Mouse (Mus musculus) neural tube, embryonic 11.5 days (tissue): ENCODE results near the gene Nme7. TPM values are rescaled to one million over a fixed set of nuclear protein-coding genes. Genes with fewer than 3 reads are reported as not detected.

Experiments used
- ATAC-seq: fragments of 200-750 bp; cut with Nextera tagmentation; 2 replicates; pipeline ENCODE4 v1.8.0; 2017; ENCODE audit warnings: moderate number of reproducible peaks, mild to moderate bottlenecking, moderate TSS enrichment, moderate library complexity; ENCODE audit not compliant: insufficient read depth, low FRiP score, low TSS enrichment
- DNase-seq: peaks from one replicate; pipeline ENCODE4 v3.0.0-alpha.2; 2015; ENCODE audit warnings: low spot score
- H3K27ac ChIP-seq: fragments of 300-500 bp; sonication (generic); 2 replicates; pipeline ENCODE4 v1.5.1; 2014; ENCODE audit warnings: low read depth, mild to moderate bottlenecking, low read length
- H3K27me3 ChIP-seq: fragments of 300-500 bp; sonication (generic); 2 replicates; pipeline ENCODE4 v1.6.1; 2014; ENCODE audit warnings: mild to moderate bottlenecking, low read length, mixed read lengths; ENCODE audit not compliant: control insufficient read depth, insufficient read depth
- H3K36me3 ChIP-seq: fragments of 300-500 bp; sonication (generic); 2 replicates; pipeline ENCODE4 v1.6.1; 2014; ENCODE audit warnings: mild to moderate bottlenecking, low read length, moderate library complexity, mixed read lengths; ENCODE audit not compliant: control insufficient read depth, insufficient read depth
- H3K4me1 ChIP-seq: fragments of 300-500 bp; sonication (generic); 2 replicates; pipeline ENCODE4 v1.6.1; 2014; ENCODE audit warnings: low read length, mixed read lengths; ENCODE audit not compliant: control insufficient read depth, insufficient read depth
- H3K4me2 ChIP-seq: fragments of 300-500 bp; sonication (generic); 2 replicates; pipeline ENCODE4 v1.6.1; 2014; ENCODE audit warnings: low read depth, mild to moderate bottlenecking, moderate library complexity
- H3K4me3 ChIP-seq: fragments of 300-500 bp; sonication (generic); 2 replicates; pipeline ENCODE4 v1.5.1; 2014; ENCODE audit warnings: low read depth, low read length
- H3K9ac ChIP-seq: fragments of 300-500 bp; sonication (generic); 2 replicates; pipeline ENCODE4 v1.6.1; 2014; ENCODE audit warnings: mild to moderate bottlenecking, low read length
- H3K9me3 ChIP-seq: fragments of 300-500 bp; sonication (generic); 2 replicates; pipeline ENCODE4 v1.6.1; 2016; ENCODE audit warnings: low read length; ENCODE audit not compliant: control insufficient read depth
- WGBS: fragments of 180-500 bp; shearing (Covaris S2); extraction: QIAGEN DNeasy Blood & Tissue Kit; methylation state at CpG from one replicate; pipeline ENCODE4 v1.1.7; 2014; 5-methylcytosine and 5-hydroxymethylcytosine counted together
- polyA plus RNA-seq: library from polyadenylated mRNA; unstranded; fragments of >200 nt; fragmentation: Nextera tagmentation; extraction: Ambion mirVana; gene quantifications from 2 replicates; pipeline ENCODE4 v1.2.1, GENCODE M21; 2014

The Nme7 gene
- 32.4 and 35.4 TPM in 2 replicates for polyA plus RNA-seq

DNA sequence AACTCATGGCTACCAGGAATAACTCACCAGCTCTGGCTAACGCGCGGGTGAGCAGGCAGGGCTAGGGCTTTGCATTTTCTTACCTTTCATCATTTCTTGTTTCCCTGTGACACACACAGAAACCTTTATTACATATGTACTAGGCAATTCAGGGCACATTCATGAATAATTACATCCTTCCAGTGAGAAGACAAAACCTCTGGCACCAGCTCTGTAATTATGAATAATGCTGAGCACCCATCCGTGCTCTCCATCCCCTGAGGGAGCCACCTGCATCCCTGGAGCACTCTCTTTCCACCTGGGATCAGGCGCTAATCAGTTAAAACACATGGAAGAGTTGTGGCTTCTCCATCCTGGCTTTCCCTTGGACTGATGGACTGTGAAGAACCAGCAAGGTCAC is at the start of gene Nme7:
TSS of gene Nme7 (plus strand) at position 301 of the 400 bp plus-strand sequence.
- no peak within 1 kb of the TSS for H3K4me3 ChIP-seq
- no peaks in the 10 kb centered on the region for H3K4me1 ChIP-seq
- ATAC-seq (no peak), DNase-seq (no peak)
- H3K9me3 ChIP-seq = no peaks in the 10 kb centered on the region
- H3K9ac ChIP-seq = no peak within 1 kb of the TSS
- H3K36me3 ChIP-seq = peaks cover 8% of the 10 kb centered on the region
- no peak within 1 kb of the TSS for H3K4me2 ChIP-seq
- WGBS = 89% methylated on average over 5 of the region's 5 CpGs
- no peaks in the 10 kb centered on the region for H3K27me3 ChIP-seq
- no peak within 1 kb of the TSS for H3K27ac ChIP-seq

DNA sequence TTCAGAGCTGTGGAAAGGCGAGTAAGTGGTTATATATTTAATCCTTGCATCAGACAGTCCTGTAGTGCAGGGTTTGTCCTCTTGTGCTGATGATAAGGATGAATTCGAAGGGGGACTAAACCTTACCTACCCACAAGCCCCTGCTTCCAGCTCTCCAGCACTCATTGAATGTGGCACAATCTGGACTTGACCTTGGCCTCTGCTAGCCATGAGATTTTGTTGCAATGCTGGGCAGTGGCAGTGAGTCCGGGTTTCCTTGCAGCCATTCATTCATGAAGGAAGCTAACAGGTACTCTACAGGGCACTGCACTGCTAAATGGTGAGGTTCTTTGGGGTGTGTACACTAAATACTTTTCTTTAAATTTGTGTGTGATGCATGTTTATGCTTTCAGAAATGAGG is 49.1 kb upstream of the Nme7 start:
- 77% methylated on average over 3 of the region's 3 CpGs for WGBS
- no peak for DNase-seq
- no peaks in the 10 kb centered on the region for H3K4me1 ChIP-seq
- H3K27ac ChIP-seq = no peak overlapping the region
- no peak overlapping the region for H3K4me3 ChIP-seq
- no peak overlapping the region for H3K4me2 ChIP-seq
- no peak overlapping the region for H3K9ac ChIP-seq
- H3K9me3 ChIP-seq = no peaks in the 10 kb centered on the region
- no peaks in the 10 kb centered on the region for H3K27me3 ChIP-seq
- ATAC-seq = no peak
- peaks cover 2% of the 10 kb centered on the region; the same call in 1 of the 2 replicates for H3K36me3 ChIP-seq

DNA sequence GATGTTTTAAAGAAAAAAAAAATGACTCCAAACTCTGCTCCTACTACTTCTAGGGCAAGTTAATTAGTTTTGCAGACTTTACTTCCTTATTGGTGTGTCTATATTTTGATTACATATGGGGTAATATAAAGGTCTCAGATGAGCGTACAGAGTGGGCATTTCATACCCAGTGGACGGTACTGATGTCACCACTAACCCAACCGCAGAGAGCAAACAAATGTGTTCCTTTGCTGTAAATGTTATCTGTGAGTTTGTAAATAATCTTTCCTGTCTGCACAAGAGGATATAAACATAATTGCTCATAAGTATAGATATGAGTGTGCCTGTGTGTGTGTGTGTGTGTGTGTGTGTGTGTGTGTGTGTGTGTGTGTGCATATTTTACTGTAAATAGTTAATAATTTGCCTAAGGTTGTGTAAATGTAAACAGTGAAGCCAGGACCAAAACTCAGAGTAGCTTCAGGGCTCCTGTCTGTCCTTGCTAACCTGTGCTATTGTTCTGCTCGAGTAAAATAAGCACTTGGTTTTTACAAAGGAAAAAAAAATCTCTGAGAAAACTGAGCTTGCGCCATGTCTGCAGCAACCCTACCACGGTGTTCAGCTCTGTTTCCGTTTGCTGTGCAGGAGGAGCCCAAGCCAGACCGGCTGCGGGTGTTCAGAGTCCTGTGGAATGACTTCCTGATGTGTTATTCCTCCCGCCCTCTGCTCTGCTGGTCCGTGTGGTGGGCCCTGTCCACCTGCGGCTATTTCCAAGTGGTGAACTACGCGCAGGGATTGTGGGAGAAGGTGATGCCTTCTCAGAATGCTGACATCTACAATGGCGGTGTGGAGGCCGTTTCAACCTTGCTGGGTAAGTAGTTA is 43.5 kb upstream of the Nme7 start:
- no peak overlapping the region for H3K4me2 ChIP-seq
- no peak for DNase-seq
- no peak overlapping the region for H3K4me3 ChIP-seq
- no peak overlapping the region for H3K27ac ChIP-seq
- H3K4me1 ChIP-seq = no peaks in the 10 kb centered on the region
- ATAC-seq = no peak
- H3K36me3 ChIP-seq = peaks cover 6% of the 10 kb centered on the region
- H3K9me3 ChIP-seq = no peaks in the 10 kb centered on the region
- 86% methylated on average over 16 of the region's 16 CpGs for WGBS
- no peaks in the 10 kb centered on the region for H3K27me3 ChIP-seq
- H3K9ac ChIP-seq = no peak overlapping the region

- Histone ChIP-seq H3K9me3 (no peaks in the 10 kb centered on the region), H3K36me3 (peaks cover 6% of the 10 kb centered on the region), H3K9ac (no peak overlapping the region), H3K27me3 (no peaks in the 10 kb centered on the region), H3K27ac (no peak overlapping the region), H3K4me1 (no peaks in the 10 kb centered on the region), H3K4me2 (no peak overlapping the region), H3K4me3 (no peak overlapping the region)
- 92% methylated on average over 7 of the region's 7 CpGs for WGBS
- DNase-seq (no peak), ATAC-seq (no peak)
Observed at GRCm38 (mm10) chr1:164261553-164261952, 42.4 kb upstream of the Nme7 start.

DNA sequence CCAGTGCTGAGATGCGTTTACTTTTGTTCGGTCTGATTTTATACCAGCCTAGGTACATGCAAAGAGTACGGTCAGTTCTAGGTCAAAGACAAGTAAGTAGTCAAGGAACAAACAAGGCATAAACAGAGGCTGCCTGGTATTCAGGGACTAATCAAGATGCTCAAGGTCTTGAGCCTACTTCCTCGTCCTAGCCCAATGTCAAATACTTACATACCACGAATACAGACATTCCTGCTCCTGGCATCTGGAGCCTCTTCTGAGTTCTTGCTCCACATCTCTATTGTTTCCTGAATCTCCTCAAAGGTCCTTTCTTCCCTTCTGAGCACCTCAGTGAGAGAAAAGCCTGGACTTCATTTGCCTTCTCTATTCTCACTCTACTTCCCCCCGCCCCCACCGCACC is 33.0 kb upstream of the Nme7 start:
- H3K4me3 ChIP-seq = no peak overlapping the region
- no peak overlapping the region for H3K4me2 ChIP-seq
- no peak overlapping the region for H3K27ac ChIP-seq
- H3K36me3 ChIP-seq = no peaks in the 10 kb centered on the region
- no peaks in the 10 kb centered on the region for H3K4me1 ChIP-seq
- no peak for DNase-seq
- H3K9ac ChIP-seq = no peak overlapping the region
- ATAC-seq = no peak
- H3K27me3 ChIP-seq = no peaks in the 10 kb centered on the region
- WGBS = 92% methylated on average over 7 of the region's 7 CpGs
- H3K9me3 ChIP-seq = no peaks in the 10 kb centered on the region

GRCm38 (mm10) chr1:164273659-164274058 is 30.3 kb upstream of the Nme7 start:
- H3K4me2 ChIP-seq = no peak overlapping the region
- no peak overlapping the region for H3K9ac ChIP-seq
- H3K4me3 ChIP-seq = no peak overlapping the region
- no peak overlapping the region for H3K27ac ChIP-seq
- H3K9me3 ChIP-seq = no peaks in the 10 kb centered on the region
- WGBS = 58% methylated on average over 6 of the region's 6 CpGs
- H3K27me3 ChIP-seq = no peaks in the 10 kb centered on the region
- no peak for ATAC-seq
- H3K4me1 ChIP-seq = no peaks in the 10 kb centered on the region
- no peaks in the 10 kb centered on the region for H3K36me3 ChIP-seq
- DNase-seq = no peak

- Histone ChIP-seq H3K27ac (no peak within 1 kb of the TSS), H3K9me3 (no peaks in the 10 kb centered on the region), H3K4me2 (peak within 1 kb of the TSS; percentile 81), H3K9ac (peak within 1 kb of the TSS; percentile 64), H3K27me3 (no peaks in the 10 kb centered on the region), H3K4me1 (no peaks in the 10 kb centered on the region), H3K4me3 (peak within 1 kb of the TSS; percentile 61), H3K36me3 (no peaks in the 10 kb centered on the region)
- DNase-seq (peak; percentile 93), ATAC-seq (peak; percentile 99)
- under 1% methylated on average over 31 of the region's 31 CpGs for WGBS
Observed at GRCm38 (mm10) chr1:164275455-164275954, 28.4 kb upstream of the Nme7 start, which contains the start of gene Ccdc181. TSS of gene Ccdc181 (plus strand) at chr1:164275585.

DNA sequence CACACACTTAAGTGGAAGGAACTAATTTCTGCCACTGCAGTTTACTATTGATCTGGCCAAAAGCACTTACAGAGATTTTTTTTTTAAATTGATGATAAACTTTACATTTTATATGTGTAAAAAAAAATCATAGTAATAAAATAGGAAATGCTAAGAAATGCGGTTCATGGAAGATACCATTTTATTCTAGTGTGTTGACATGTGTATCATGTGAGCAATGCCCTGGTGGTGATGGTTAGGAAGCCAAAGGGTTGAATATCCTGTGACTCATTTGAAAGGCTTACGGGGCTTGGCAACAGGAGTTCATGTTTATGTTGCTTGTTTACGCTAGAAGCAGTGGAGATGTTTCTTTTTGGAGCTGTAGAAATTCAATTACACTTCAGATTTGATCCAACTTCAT is 27.4 kb upstream of the Nme7 start:
- Histone ChIP-seq H3K9me3 (no peaks in the 10 kb centered on the region), H3K27ac (no peak overlapping the region), H3K36me3 (no peaks in the 10 kb centered on the region), H3K4me3 (no peak overlapping the region), H3K4me1 (no peaks in the 10 kb centered on the region), H3K9ac (no peak overlapping the region), H3K27me3 (no peaks in the 10 kb centered on the region), H3K4me2 (no peak overlapping the region)
- 93% methylated on average over 3 of the region's 3 CpGs for WGBS
- DNase-seq (no peak), ATAC-seq (no peak)

DNA sequence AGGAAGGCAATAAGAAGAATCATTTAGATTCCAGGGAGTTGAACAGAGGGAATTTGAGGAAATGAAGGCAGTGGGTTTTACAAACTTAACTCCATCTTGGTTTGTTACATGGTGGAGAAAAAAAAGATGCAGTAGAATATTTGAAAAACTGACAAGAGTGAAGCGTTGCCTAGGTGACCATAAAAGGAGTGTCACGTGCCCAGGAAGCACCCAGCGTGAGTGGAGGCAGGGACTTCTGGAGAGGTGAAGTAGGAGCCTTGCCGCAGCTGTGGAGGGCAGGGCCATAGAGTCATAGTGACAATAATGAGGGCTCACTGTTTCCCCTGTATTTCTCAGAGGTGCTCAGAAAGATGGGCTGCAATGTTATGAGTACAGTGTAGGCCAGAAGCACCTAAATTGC is 24.6 kb upstream of the Nme7 start:
- H3K9ac ChIP-seq = no peak overlapping the region
- DNase-seq (no peak), ATAC-seq (no peak)
- H3K27ac ChIP-seq = no peak overlapping the region
- no peaks in the 10 kb centered on the region for H3K27me3 ChIP-seq
- no peak overlapping the region for H3K4me3 ChIP-seq
- no peak overlapping the region for H3K4me2 ChIP-seq
- no peaks in the 10 kb centered on the region for H3K4me1 ChIP-seq
- no peaks in the 10 kb centered on the region for H3K9me3 ChIP-seq
- 70% methylated on average over 4 of the region's 4 CpGs for WGBS
- H3K36me3 ChIP-seq = no peaks in the 10 kb centered on the region
